Mouse (Mus musculus) embryonic stem cell, embryonic (primary cell): ENCODE results near the gene Ice1.

Experiments
- CTCF ChIA-PET, 4 experiments: fragments of 300-600 bp in 2 of 4; fragments of 350-600 bp in 2 of 4; sonication (Branson Sonifier 250); formaldehyde crosslinking; loops; one replicate each; lab custom pipeline; 2022; ENCODE audit warnings: inconsistent platforms in 2 of 4; lab: Charles Lee
- POLR2A ChIA-PET, 4 experiments: fragments of 300-600 bp in 2 of 4; fragments of 350-600 bp in 2 of 4; sonication (Branson Sonifier 250); formaldehyde crosslinking; loops; one replicate each; lab custom pipeline; 2022; ENCODE audit warnings: antibody characterized with exemption in 4 of 4, inconsistent platforms in 1 of 4; lab: Charles Lee

Ice1 gene

GRCm38 (mm10) chr13:70637282-70637661 lies at the start of gene Ice1:
Ice1 (minus strand) TSS chr13:70637634.
- POLR2A ChIA-PET, result interaction anchor here in 3 of 4 experiments (0.8 to 6.2 kb wide), 10 partner anchors 9 to 1026 kb away, joined by 3 to 77 read pairs (median 6); partner anchors contain the start of gene Srd5a1 (in 1 of the 3)
- CTCF ChIA-PET, result interaction anchor here in 2 of 4 experiments (0.8 to 1.5 kb wide), 2 partner anchors 11 to 13 kb away, joined by 5 read pairs; no protein-coding TSS in a partner anchor

DNA sequence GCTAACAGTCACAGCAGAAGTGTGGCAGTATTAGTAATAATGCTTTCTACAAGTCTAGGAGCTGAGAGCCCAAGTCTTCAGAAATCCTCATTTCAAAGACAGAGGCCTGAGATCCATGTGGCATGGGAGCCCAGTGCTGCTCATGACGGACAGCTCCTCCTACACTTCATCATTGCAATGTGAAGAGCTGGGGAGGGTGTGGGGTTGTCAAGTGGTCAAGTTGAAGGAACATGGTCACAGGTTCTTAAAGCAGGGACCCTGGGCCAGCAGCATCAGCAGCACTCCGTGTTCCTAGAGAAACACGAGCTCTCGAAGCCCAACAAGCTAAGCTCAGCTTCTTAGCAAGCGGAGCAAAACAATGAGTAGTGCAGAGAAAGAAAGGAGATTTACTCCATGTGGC lies 48.4 kb upstream of the Ice1 start:
- POLR2A ChIA-PET, result interaction anchor here in 1 of 4 experiments (0.9 kb wide), 1 partner anchor 89 kb away, joined by 7 read pairs; no protein-coding TSS in a partner anchor
- CTCF ChIA-PET, result interaction anchor here in 2 of 4 experiments (0.6 to 0.7 kb wide), 2 partner anchors 40 to 41 kb away, joined by 4 read pairs; no protein-coding TSS in a partner anchor

DNA sequence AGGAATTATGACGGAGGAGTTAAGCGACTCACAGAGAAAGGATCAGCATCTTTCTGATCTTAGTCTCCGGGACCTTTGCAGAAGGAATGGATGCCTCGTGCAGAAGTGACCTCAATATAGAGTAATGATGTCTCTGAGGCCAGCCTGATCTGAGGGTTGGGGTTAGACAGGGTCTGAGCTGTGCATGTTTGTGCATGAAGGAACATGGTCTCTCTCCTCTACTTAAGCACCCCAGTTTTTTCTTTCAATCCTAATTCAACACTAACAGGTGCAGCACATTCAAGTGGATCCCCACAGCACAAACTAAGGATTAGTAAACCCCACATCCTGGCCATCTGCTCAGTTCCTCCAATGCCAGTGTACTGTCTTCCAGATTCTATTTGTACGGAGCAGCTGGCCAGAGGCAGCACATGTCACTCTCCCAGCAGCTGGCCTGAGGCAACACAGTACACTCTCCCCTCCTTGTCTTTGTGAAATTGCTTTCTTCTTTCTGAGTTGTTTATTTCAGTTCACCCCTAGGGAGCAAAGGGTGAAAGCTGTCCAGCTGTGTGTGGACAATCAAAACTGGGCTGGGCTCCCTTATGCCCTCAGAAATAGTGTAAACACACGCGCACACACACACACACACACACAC lies 47.7 kb upstream of the Ice1 start:
- CTCF ChIA-PET, result interaction anchor here in 1 of 4 experiments (0.7 kb wide), 2 partner anchors 40 to 176 kb away, joined by 4 to 6 read pairs; no protein-coding TSS in a partner anchor
- POLR2A ChIA-PET, result no interaction called here

GRCm38 (mm10) chr13:70681411-70682183 lies 44.2 kb upstream of the Ice1 start:
- CTCF ChIA-PET, result no interaction called here
- POLR2A ChIA-PET, result interaction anchor here in 1 of 4 experiments (0.7 to 1.3 kb wide), 2 partner anchors 12 to 33 kb away, joined by 3 to 6 read pairs; no protein-coding TSS in a partner anchor

DNA sequence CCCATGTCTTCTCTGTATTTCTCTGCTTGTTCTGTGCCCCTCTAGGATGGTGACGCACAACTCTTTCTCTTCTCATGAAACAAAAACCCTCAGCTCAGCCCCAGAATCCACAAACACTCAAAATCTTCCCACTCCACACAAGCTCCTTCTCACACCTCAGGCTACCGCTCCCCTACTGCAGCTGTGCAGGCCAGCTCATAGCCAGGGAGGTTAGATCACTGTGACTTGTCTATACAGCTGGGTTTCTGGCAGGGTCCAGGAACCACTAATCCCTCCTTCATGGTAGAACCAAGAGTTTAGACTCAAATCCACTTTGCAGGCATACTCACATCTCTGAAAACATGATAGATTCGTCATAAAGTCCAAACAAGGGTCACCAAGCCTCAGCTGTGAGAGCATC lies 42.9 kb upstream of the Ice1 start:
- ChIA-PET POLR2A (no interaction called here), CTCF (interaction anchor here in 1 of 4 experiments (1.0 kb wide), 1 partner anchor 37 kb away, joined by 4 read pairs; no protein-coding TSS in a partner anchor)

DNA sequence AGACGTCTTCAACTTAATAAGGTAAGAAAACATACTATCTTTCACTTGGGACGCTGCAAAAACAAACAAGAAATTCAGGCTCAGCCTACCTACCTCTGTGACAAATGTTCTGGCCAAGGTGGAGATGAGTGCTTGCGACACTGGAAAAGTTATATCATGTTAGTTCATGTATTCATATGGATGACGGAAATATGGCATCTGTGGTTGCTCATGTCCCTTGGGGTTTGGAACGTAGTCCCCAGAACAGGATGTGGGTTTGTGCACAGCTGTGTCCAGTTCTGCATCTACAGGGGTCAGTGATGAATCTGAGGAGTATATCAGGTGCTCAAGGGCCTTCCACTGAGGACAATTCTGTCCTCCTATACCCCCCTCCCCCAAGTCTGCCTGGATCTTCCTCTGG lies 40.3 kb upstream of the Ice1 start:
- POLR2A ChIA-PET, result no interaction called here
- CTCF ChIA-PET, result no interaction called here

DNA sequence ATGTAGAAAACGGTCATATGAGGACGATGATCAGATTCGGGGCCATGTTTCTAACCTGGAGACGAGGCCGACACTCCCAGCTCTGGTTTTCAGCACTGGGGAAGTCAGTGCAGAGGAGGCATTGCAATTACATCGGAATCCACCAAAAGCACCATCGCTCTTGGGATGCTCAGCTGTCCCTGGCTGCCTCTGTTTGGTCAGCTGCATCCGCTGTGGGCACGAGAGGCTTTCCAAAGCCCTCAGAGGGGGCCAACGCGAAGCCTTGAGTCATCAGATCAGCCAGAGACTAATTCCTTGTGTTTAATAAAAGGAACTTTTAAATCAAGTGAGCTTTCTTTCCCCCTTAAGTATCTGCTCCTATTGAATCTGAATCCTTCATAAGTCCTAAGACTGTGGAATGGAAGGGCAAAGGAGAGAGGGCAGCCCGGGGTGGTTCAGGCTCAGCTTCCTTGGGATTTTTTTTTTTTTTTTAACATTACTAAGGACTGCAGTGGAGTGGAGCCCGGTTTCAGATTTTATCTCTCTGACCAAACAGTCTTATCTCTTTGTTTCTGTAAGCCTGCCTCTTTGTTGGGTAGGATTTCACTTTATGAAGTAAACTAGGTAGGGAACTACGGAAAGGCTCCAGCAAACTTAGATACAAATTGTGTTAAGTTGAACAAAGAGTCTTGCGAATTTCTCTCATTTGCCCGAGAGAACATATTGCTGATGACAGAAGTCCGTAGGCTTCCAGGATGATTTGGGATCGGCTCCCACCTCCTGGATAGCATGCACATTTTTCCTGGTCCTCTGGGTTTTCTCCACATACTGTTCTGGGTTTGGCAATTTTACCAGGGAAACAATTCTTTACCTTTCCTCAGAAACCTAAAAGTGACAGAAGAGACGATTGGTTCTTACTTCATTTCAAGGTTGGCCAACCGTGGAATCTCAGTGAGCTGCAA lies 39.1 kb upstream of the Ice1 start:
- ChIA-PET CTCF (interaction anchor here in 1 of 4 experiments (0.6 kb wide), 1 partner anchor 24 kb away, joined by 3 read pairs; no protein-coding TSS in a partner anchor), POLR2A (no interaction called here)

DNA sequence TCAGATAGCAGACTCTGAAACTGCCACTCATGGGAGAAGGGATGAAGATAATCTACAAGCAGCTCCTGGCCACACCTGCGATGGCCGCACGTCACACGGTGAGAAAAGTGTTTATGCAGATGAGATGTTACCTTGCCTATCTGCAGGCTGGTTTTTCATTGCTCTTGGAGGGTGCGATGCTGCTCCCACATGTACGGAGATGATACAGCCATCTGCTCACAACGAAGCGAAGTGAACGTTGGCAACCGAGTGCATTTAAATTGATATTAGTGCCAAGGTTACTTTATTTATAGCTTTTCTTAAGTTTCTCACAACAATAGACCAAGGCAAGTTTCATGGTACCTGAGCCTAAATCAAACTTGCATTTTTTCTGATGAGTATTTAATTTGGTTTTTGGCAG lies 37.6 kb upstream of the Ice1 start:
- POLR2A ChIA-PET, result interaction anchor here in 1 of 4 experiments (1.0 kb wide), 1 partner anchor 49 kb away, joined by 3 read pairs; no protein-coding TSS in a partner anchor
- CTCF ChIA-PET, result no interaction called here

DNA sequence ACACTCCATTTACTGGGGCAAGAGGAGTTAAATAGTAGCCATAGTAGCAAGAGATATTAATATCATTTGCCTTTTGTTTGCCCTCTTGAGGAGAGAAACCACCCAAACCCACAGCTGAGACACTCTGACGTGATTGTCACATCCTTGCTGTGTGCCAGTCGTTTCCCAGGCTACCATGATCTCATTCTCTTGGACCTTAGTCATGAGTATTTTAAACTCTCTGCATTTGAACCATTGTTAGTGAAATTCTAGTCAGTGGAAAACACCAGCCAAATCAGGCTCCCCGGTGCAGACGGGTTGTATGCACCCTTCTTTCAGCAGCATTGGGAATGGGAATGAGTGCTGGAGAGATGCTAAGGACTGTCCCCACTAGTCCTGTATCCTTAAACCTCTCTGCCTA lies 32.6 kb upstream of the Ice1 start:
- POLR2A ChIA-PET, result no interaction called here
- CTCF ChIA-PET, result interaction anchor here in 1 of 4 experiments (0.6 kb wide), 1 partner anchor 459 kb away, joined by 3 read pairs; no protein-coding TSS in a partner anchor

GRCm38 (mm10) chr13:70659715-70660114 lies 22.3 kb upstream of the Ice1 start:
- ChIA-PET POLR2A (no interaction called here), CTCF (no interaction called here)

DNA sequence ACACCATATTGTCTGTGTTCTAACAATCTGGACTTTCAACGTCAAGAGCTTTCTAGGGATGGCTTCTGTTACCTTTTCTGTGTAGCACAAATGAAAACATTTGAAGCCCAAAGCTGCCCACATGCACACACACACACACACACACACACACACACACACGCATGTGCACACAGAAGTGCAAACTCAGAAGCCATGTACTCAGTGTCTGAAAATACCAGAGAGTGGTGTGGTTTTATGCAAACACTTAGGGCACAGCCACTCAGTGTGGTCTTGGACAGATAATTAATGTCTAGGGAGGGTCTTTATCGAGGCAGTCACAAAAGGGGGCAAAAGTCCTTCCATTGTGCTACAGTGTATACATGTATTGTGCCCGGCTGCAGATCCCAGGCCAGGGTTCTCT lies 19.3 kb upstream of the Ice1 start:
- CTCF ChIA-PET, result interaction anchor here in 1 of 4 experiments (0.8 kb wide), 1 partner anchor 13 kb away, joined by 3 read pairs; no protein-coding TSS in a partner anchor

GRCm38 (mm10) chr13:70656329-70656728 lies 18.9 kb upstream of the Ice1 start:
- ChIA-PET POLR2A (no interaction called here), CTCF (interaction anchor here in 1 of 4 experiments (0.8 kb wide), 1 partner anchor 12 kb away, joined by 3 read pairs; no protein-coding TSS in a partner anchor)

More for the DNA sequence above, 19.3 kb upstream of the Ice1 start:
- POLR2A ChIA-PET, result no interaction called here

GRCm38 (mm10) chr13:70655570-70655969 lies 18.1 kb upstream of the Ice1 start:
- POLR2A ChIA-PET, result no interaction called here
- CTCF ChIA-PET, result no interaction called here

DNA sequence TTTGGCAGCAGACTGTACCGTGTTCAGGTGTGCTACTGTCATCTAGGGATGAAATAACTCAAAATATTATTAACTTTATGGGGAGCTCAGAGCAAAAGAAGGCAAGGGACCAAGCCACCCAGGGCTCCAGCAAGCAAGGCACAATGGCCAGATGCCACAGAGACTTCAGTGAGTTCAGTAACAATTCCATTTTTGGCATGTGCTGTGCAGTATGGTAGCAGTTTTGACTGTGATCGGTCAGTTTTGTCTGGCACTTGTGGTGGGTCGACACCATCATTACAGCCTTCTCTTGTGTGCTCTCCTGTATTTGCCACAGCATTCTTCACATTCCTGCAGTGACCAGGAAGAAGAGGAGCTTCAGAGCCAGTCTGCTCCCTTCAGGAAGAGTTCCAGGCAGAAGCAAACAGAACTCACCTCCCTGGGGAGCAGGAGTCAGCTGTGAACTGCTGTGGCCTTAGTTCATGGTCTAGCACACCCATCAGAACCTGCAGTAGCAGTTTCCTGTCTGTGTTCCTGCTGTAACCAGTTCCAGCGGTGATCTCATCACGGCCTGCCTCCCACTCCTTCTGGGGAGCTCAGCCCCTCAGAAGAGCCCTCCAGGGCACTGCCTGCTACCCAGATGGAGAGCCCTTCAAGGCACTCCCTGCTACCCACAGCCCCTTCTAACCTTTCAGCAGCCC lies 16.8 kb upstream of the Ice1 start:
- CTCF ChIA-PET, result interaction anchor here in 1 of 4 experiments (0.8 kb wide), 1 partner anchor 109 kb away, joined by 3 read pairs; no protein-coding TSS in a partner anchor
- POLR2A ChIA-PET, result no interaction called here

GRCm38 (mm10) chr13:70653457-70653856 lies 16.0 kb upstream of the Ice1 start:
- ChIA-PET POLR2A (no interaction called here), CTCF (no interaction called here)

DNA sequence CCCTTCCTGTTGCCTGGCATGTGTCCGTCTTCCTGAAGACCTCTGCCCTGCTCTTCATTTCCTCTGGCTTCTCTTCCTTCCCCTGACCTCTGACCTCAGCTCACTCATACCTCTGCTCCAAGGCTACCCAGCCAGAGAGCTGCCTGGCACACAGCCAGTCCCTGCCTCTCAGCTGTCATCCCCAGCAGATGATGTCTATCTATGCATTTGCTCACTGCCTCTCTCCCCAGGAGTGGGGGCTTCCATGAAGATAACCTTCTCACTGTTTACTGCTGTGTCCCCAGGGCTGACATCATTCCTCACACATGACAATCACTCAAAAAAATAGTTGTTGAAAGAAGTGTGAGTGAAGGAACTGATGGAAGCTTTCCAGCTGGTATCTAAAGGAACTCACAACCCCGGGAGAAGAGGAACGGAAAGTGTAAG lies 12.6 kb upstream of the Ice1 start:
- ChIA-PET CTCF (no interaction called here), POLR2A (no interaction called here)

DNA sequence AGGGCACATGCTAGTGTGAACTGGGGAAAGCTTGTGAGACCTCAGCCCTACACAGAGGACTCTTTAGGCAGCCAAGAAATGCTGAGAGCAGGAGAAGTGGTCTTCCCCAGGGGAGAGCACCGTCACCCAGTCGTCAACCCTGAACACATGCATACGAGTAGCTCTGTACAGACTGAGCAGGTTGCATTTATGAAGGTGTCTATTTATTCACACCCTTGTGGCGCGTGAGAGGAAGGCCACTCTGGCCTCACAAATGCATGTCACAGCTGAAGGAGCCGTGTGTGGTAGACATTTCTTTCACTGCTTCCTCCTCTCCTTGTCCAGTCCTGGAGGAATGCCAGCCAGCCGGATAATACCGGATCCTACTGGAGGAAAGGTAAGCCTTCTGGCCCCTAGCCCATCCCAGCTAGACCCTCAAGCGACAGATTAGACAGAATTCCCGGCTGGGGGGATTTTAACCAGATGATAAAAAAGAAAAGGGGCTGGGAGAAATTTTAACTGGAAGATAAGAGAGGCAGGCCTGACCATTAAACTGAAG lies 8.6 kb upstream of the Ice1 start:
- CTCF ChIA-PET, result interaction anchor here in 2 of 4 experiments (0.5 to 2.6 kb wide), 3 partner anchors 40 to 349 kb away, joined by 3 to 30 read pairs (median 4); partner anchors contain the start of gene Adamts16 (in 1 of the 2)
- POLR2A ChIA-PET, result interaction anchor here in 1 of 4 experiments (0.9 to 1.5 kb wide), 2 partner anchors 9 to 355 kb away, joined by 3 to 5 read pairs; no protein-coding TSS in a partner anchor
